Mouse (Mus musculus): ENCODE data around the gene Acot8. TPM values are rescaled to one million over a fixed set of nuclear protein-coding genes. Genes with fewer than 3 reads are reported as not detected.

Acot8 gene
- total RNA-seq, 2 experiments from 2014 or later, result 12.4 to 12.5 TPM

- DNase-seq, result no peak
These were observed 50.6 kb downstream of the Acot8 start for GRCm38 (mm10) chr2:164754105-164754504.

- no peak for DNase-seq
These were observed 52.2 kb downstream of the Acot8 start for GRCm38 (mm10) chr2:164752454-164752853.

GRCm38 (mm10) chr2:164748991-164749390, 55.7 kb downstream of the Acot8 start:
- no peak for DNase-seq

GRCm38 (mm10) chr2:164748191-164748590, 56.5 kb downstream of the Acot8 start:
- no peak for DNase-seq

- DNase-seq, result no peak
These were observed 58.0 kb downstream of the Acot8 start for GRCm38 (mm10) chr2:164746693-164747092.

GRCm38 (mm10) chr2:164745843-164746479, 58.7 kb downstream of the Acot8 start, which contains the start of the genes Wfdc3 and Dnttip1:
TSS of gene Wfdc3 (minus strand) at chr2:164745931.
TSS of gene Dnttip1 (plus strand) at chr2:164745983.
- peak; percentile 95 to 97 for DNase-seq

GRCm38 (mm10) chr2:164744987-164745386, 59.7 kb downstream of the Acot8 start:
- no peak for DNase-seq

Other genes with a start within 250 kb of the Acot8 start
- gene Wfdc2, start 242.5 kb downstream of the Acot8 start, total RNA-seq (2021), result 10 to 100 TPM in 1 of 2 experiments, 1 to 10 TPM in 1; 1.0 to 11.8 TPM
- not detected for gene Spint3, start 231.4 kb downstream of the Acot8 start, total RNA-seq (2021)
- not detected for gene Wfdc6a, start 219.4 kb downstream of the Acot8 start, total RNA-seq (2021)
- gene Eppin, start 211.3 kb downstream of the Acot8 start, total RNA-seq (2021), result not detected
- not detected for gene Wfdc6b, start 191.4 kb downstream of the Acot8 start, total RNA-seq (2021)
- not detected for gene Wfdc8, start 191.3 kb downstream of the Acot8 start, total RNA-seq (2021)
- not detected for gene Wfdc16, start 166.1 kb downstream of the Acot8 start, total RNA-seq (2021)
- gene Wfdc10, start 148.8 kb downstream of the Acot8 start, total RNA-seq (2021), result under 1 TPM in 1 of 2 experiments, not detected in 1; 0.72 TPM
- gene Wfdc9, start 148.3 kb downstream of the Acot8 start, total RNA-seq (2021), result not detected
- gene Wfdc11, start 130.8 kb downstream of the Acot8 start, total RNA-seq (2021), result not detected
- not detected for gene Wfdc13, start 119.8 kb downstream of the Acot8 start, total RNA-seq (2021)
- not detected for gene Spint4, start 106.4 kb downstream of the Acot8 start, total RNA-seq (2021)
- not detected for gene Spint5, start 89.6 kb downstream of the Acot8 start, total RNA-seq (2021)
- under 1 TPM; 0.25 to 0.62 TPM for gene Wfdc3, start 59.0 kb downstream of the Acot8 start, total RNA-seq (2021)
- gene Dnttip1, start 58.9 kb downstream of the Acot8 start, total RNA-seq (2021), result 10 to 100 TPM; 22.0 to 28.8 TPM
- gene Ube2c, start 35.0 kb downstream of the Acot8 start, total RNA-seq (2021), result 1 to 10 TPM in 1 of 2 experiments, under 1 TPM in 1; 0.80 to 2.4 TPM
- 1 to 10 TPM in 1 of 2 experiments, not detected in 1; 1.2 TPM for gene Tnnc2, start 24.9 kb downstream of the Acot8 start, total RNA-seq (2021)
- gene Snx21, start 19.1 kb downstream of the Acot8 start, total RNA-seq (2021), result 10 to 100 TPM; 23.9 to 25.6 TPM
- gene Zswim3, start 216 bp upstream of the Acot8 start, total RNA-seq (2021), result 1 to 10 TPM; 2.4 to 2.5 TPM
- 1 to 10 TPM; 3.8 to 3.9 TPM for gene Zswim1, start 17.8 kb upstream of the Acot8 start, total RNA-seq (2021)
- under 1 TPM; 0.67 to 0.75 TPM for gene Spata25, start 23.7 kb upstream of the Acot8 start, total RNA-seq (2021)
- 10 to 100 TPM; 80.8 to 98.1 TPM for gene Ctsa, start 28.0 kb upstream of the Acot8 start, total RNA-seq (2021)
- 10 to 100 TPM; 50.5 to 55.8 TPM for gene Neurl2, start 28.6 kb upstream of the Acot8 start, total RNA-seq (2021)
- 10 to 100 TPM; 37.7 to 39.3 TPM for gene Pltp, start 52.8 kb upstream of the Acot8 start, total RNA-seq (2021)
- gene Pcif1, start 74.4 kb upstream of the Acot8 start, total RNA-seq (2021), result 10 to 100 TPM; 27.3 to 30.5 TPM
- 1 to 10 TPM; 6.8 to 7.7 TPM for gene Zfp335, start 106.9 kb upstream of the Acot8 start, total RNA-seq (2021)
- gene Mmp9, start 135.9 kb upstream of the Acot8 start, total RNA-seq (2021), result 1 to 10 TPM; 1.3 to 1.6 TPM
- gene Slc12a5, start 155.9 kb upstream of the Acot8 start, total RNA-seq (2021), result 1 to 10 TPM; 2.0 to 2.3 TPM
- gene Ncoa5, start 230.0 kb upstream of the Acot8 start, total RNA-seq (2021), result 10 to 100 TPM; 17.7 to 19.9 TPM

Data from heart, adult 18-20 months (tissue).